Mouse (Mus musculus): ENCODE results near the gene Znhit3.

Znhit3 gene

GRCm38 (mm10) chr11:84916053-84916702 is at the start of gene Znhit3:
Znhit3 (minus strand) TSS chr11:84916366.
- DNase-seq (ENCODE audit: low spot score in 2 of 2): peak; percentile 80 to 85

DNA sequence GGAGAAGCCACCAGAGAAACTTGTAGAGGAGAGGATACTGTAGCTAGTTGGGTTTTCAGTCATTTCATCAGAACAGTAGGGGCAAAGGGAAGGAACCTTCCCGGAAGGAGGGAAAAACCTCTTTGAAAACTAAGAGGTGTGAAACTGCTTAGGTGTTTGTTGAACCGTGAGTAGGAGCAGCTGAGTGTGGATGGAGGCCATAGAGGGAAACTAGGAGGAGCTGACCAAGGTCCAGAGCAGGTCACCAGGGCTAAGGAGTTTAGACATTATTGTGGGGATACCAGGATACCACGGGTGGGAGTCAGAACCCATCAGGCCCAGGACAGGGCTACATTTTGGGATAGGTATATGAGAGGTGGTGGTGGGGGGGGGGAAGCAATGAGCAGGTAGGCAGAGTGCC is 47.4 kb upstream of the Znhit3 start:
- DNase-seq (ENCODE audit: low spot score in 2 of 2): no peak

- DNase-seq (ENCODE audit: low spot score in 2 of 2): no peak
Measured at GRCm38 (mm10) chr11:84962536-84962935, 46.4 kb upstream of the Znhit3 start.

DNA sequence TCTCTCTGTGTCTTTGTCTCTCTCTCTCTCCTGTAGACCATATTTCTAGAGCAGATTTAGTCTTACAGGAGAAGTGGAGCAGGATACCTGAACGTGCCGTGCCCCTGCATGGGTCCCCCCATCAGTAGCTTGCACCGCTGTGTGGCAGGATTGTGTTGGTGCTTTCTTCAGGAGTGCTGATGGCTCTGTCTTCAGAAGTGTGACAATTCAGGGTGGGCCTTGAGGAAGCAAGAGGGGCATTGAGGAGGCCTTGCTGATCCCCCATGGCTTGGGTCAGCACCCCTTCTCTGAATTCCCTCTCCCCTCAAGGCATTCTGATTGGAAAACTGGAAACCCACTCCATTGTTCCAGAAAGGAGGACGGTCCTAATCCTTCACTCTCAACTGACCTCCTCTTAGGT is 45.4 kb upstream of the Znhit3 start:
- no peak for DNase-seq (ENCODE audit: low spot score in 2 of 2)

- no peak for DNase-seq (ENCODE audit: low spot score in 2 of 2)
Measured at GRCm38 (mm10) chr11:84960780-84961179, 44.6 kb upstream of the Znhit3 start.

DNA sequence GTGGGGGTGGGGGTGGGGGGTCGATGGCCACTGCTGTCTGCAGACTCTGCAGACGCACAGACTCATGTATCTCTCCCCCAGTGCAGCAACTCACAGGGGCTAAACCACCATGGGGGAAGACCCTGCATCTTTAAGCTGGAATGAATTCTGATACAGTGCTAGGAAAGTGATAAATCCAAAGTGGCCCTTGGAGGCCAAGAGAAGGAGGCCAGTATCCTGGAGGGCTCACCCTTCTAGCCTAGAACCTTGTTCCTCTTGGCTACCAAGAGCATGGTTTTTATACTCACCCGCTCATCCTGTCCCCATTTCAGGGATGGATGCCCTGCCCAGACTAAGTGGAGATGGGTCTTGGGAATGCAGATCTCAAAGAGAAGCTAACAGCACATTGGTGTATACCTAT is 44.1 kb upstream of the Znhit3 start:
- DNase-seq (ENCODE audit: low spot score in 2 of 2): no peak

GRCm38 (mm10) chr11:84959701-84960181 is 43.6 kb upstream of the Znhit3 start:
- DNase-seq (ENCODE audit: low spot score in 2 of 2): no peak

DNA sequence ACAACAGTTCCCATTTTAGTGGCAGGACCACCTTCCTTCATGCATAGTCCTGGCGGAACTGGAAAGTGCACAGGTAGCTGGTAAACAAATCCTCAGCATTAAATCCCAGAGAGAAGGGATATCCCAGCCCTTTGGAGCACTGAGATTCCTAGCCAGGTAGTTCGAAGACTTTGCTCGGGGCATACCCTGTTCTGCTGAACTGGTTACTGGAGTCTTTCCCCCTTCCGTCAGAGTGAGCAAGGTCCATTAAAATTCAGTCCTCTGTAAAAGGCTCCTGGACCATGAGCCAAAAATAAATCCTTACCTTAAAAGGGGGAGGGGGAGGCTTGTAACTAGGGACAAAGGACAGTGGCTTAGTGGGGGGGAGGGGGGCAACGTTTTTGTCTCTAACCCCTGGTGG is 43.0 kb upstream of the Znhit3 start:
- DNase-seq (ENCODE audit: low spot score in 2 of 2): no peak

- no peak for DNase-seq (ENCODE audit: low spot score in 2 of 2)
Measured at GRCm38 (mm10) chr11:84958271-84958630, 42.1 kb upstream of the Znhit3 start.

GRCm38 (mm10) chr11:84957591-84958270 is 41.6 kb upstream of the Znhit3 start, which contains the start of gene Car4:
Car4 (plus strand) TSS chr11:84957786.
- DNase-seq (ENCODE audit: low spot score in 2 of 2): no peak

DNA sequence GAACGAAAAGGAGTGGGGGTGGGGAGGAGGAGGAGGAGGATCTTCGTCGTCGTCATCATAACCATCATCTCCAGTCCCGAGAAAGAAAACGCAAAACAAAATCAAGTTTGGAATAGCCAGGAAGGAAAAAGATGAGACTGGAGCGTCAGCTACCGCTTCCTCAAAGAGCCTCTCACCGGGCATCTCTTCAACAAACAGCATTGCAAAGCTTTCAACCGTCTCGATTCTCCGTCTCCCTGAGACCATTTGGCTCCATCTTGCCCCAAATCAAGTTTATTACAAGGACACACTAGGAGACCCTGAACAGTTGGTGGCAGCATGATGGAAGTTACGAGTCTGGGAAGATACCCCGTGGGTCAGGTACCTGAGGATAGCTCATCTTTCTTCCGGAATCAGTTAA is 41.0 kb upstream of the Znhit3 start:
- no peak for DNase-seq (ENCODE audit: low spot score in 2 of 2)

DNA sequence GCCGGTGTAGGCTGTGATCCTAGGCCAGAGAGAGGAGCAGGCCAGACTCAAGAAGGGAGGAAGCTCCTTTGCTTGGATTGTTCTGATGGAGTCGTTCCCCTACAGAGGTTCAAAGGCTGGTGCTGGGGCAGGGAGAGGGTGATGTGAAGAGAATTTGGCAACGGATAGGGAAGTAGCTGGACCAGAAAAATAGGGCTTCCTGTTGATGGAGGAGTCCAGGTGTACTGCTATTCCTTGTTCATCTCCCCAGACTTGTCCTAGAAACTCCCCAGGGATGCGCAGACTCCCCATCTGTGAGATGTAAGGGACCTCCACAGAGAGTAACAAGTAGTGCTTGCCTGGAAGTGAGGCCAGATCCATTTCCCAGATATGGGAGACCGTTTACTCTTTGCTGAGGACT is 40.2 kb upstream of the Znhit3 start:
- DNase-seq (ENCODE audit: low spot score in 2 of 2): no peak

GRCm38 (mm10) chr11:84952611-84953010 is 36.4 kb upstream of the Znhit3 start:
- no peak for DNase-seq (ENCODE audit: low spot score in 2 of 2)

- no peak for DNase-seq (ENCODE audit: low spot score in 2 of 2)
Measured at GRCm38 (mm10) chr11:84948526-84948925, 32.4 kb upstream of the Znhit3 start.

DNA sequence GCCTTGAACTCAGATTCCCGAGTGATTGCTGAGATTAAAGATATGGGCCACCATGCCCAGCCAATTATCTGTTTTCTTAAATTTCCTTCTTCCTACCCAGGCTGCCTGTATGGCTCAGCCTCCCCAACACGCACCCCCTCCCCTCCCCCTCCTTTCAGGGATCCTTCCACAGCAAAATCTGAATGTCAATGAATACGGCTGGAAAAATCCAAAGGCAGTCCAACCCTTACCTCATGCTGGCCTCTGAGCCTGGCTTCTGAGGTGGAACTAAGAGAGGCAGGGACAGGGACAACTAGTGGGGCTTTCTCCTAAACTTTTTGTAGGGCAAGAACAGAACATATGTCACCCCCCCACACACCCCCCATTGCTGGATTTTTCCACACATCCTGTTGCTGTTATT is 31.9 kb upstream of the Znhit3 start:
- no peak for DNase-seq (ENCODE audit: low spot score in 2 of 2)

- no peak for DNase-seq (ENCODE audit: low spot score in 2 of 2)
Measured at GRCm38 (mm10) chr11:84947206-84947605, 31.0 kb upstream of the Znhit3 start.

DNA sequence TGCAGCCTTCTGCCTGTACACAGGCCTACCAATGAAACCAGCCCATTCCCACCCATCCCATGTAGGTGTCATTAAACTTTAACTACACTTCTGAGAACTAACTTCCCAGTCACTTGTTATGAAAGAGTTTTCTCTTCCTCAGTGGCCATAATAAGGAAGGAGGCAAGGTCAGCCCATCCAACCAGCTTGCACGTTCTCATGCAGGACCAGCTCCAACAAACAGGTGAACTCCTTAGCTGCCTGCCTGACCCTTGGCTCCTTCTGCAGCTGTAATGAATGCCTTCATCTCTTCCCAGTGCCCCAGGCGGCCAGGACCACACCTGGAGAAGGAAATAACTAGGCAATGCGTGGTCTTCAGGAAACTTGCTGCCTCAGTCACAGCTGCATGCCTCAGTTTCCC is 29.7 kb upstream of the Znhit3 start:
- no peak for DNase-seq (ENCODE audit: low spot score in 2 of 2)

- DNase-seq (ENCODE audit: low spot score in 2 of 2): no peak
Measured at GRCm38 (mm10) chr11:84944639-84945435, 28.7 kb upstream of the Znhit3 start.

DNA sequence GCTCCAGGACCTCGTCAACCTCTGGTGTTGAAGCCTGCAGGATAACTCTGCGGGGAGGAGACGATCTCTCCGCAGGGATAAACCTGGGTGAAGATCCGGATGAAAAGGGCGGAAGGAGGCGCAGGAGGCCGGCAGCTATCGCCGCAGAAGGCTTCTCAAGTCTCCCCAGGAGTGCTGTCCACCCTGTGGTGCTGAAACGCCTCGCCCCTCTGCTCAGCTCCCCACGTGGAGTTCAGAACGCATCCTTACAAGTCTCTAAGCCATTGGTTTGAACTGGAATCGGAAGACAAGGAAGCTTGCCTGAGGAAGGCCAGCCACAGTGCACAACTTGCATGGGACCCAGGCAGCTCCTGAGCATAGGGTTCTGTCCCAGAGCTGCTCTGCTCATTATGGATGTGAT is 27.8 kb upstream of the Znhit3 start:
- peak in 1 of 2 experiments; percentile 3 for DNase-seq (ENCODE audit: low spot score in 2 of 2)

DNA sequence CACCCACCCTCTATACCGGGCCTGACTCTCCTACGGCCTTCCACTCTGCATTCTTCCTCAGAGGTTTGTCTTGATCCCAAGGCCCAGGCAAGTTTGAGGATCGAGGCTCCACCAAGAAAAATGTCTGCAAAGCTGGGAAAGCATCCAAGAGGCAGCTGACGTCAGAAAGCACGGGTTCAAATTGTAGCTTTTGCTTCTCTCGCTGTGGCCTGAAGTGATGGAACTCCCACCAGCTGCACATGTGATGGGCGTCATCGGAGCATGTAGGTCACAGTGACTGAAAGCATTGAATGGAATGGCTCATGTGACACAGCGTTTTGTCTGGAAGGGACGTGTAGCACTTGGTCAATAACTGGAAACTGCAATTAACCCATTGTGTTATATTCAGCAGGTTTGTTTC is 24.0 kb upstream of the Znhit3 start:
- no peak for DNase-seq (ENCODE audit: low spot score in 2 of 2)

DNA sequence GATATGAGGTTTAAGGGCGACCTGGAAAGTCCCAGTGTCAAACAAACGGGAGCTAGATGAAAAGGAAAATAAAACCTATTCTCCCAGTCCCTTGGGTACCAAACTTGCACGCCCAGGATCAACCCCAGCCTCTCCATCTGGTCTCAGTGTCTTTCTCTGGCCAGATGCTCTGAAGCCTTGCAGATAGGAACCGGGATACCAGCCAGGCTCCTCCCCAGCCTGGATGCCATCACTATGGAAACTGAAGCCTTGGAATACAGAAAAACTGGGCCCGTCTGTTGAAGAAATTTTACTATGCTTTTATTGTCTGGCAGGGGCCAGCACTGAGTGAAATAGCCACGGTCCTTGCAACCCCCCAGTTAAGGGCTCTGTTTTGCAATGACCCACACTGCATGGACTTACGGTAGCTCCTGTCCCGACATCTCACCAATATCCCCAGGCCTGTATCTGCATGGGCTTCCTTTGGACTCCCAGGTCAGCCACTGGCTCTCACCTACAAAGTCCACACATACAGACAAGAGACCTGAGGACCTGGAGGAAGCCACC is 23.4 kb upstream of the Znhit3 start:
- no peak for DNase-seq (ENCODE audit: low spot score in 2 of 2)

- no peak for DNase-seq (ENCODE audit: low spot score in 2 of 2)
Measured at GRCm38 (mm10) chr11:84932261-84932660, 16.1 kb upstream of the Znhit3 start.

Measured in spleen, postnatal 36 days (tissue).